Mouse (Mus musculus) forebrain, postnatal 0 days (tissue): ENCODE results near the gene Slc7a1. TPM values are rescaled to one million over a fixed set of nuclear protein-coding genes. Genes with fewer than 3 reads are reported as not detected.

Source experiments
- ATAC-seq: fragments of 200-750 bp; cut with Nextera tagmentation; 2 replicates; pipeline ENCODE4 v1.8.0; 2017; ENCODE audit warnings: mild to moderate bottlenecking, moderate library complexity
- DNase-seq: peaks from one replicate; pipeline ENCODE4 v3.0.0-alpha.2; 2015
- H3K27ac ChIP-seq: fragments of 300-500 bp; sonication (generic); 2 replicates; pipeline ENCODE4 v1.5.1; 2014; ENCODE audit warnings: low read depth, mild to moderate bottlenecking, antibody characterized with exemption, low read length, moderate library complexity, mixed read lengths
- H3K27me3 ChIP-seq: fragments of 300-500 bp; sonication (generic); 2 replicates; pipeline ENCODE4 v1.6.1; 2014; ENCODE audit warnings: mild to moderate bottlenecking, low read length, mixed read lengths; ENCODE audit not compliant: insufficient read depth
- H3K36me3 ChIP-seq: fragments of 300-500 bp; sonication (generic); 2 replicates; pipeline ENCODE4 v1.6.1; 2014; ENCODE audit warnings: mild to moderate bottlenecking, moderate library complexity; ENCODE audit not compliant: insufficient read depth
- H3K4me1 ChIP-seq: fragments of 300-500 bp; sonication (generic); 2 replicates; pipeline ENCODE4 v1.6.1; 2014; ENCODE audit warnings: antibody characterized with exemption; ENCODE audit not compliant: insufficient read depth
- H3K4me2 ChIP-seq: fragments of 300-500 bp; sonication (generic); 2 replicates; pipeline ENCODE4 v1.6.1; 2014; ENCODE audit warnings: low read depth, mild to moderate bottlenecking, moderate library complexity
- H3K4me3 ChIP-seq: fragments of 300-500 bp; sonication (generic); 2 replicates; pipeline ENCODE4 v1.5.1; 2014; ENCODE audit warnings: low read depth, low read length, mixed read lengths
- H3K9ac ChIP-seq: fragments of 300-500 bp; sonication (generic); 2 replicates; pipeline ENCODE4 v1.6.1; 2014; ENCODE audit warnings: mild to moderate bottlenecking
- H3K9me3 ChIP-seq: fragments of 300-500 bp; sonication (generic); 2 replicates; pipeline ENCODE4 v1.6.1; 2016; ENCODE audit warnings: low read length
- CTCF ChIP-seq: sonication (generic); IDR thresholded peaks from 2 replicates; pipeline ENCODE4 v1.5.1; 2016; ENCODE audit warnings: antibody characterized with exemption, control low read depth, low read depth
- WGBS: fragments of 180-500 bp; shearing (Covaris S2); extraction: QIAGEN DNeasy Blood & Tissue Kit; methylation state at CpG from one replicate; pipeline ENCODE4 v1.1.7; 2014; 5-methylcytosine and 5-hydroxymethylcytosine counted together
- polyA plus RNA-seq: library from polyadenylated mRNA; unstranded; fragments of >200 nt; fragmentation: Nextera tagmentation; extraction: Ambion mirVana; gene quantifications from 2 replicates; pipeline ENCODE4 v1.2.1, GENCODE M21; 2015
- total RNA-seq: library from RNA; depleted of rRNA; stranded (reverse); fragments of >200 nt; gene quantifications from 2 replicates; pipeline ENCODE4 v1.2.3, GENCODE M21; 2014

Gene Slc7a1
- total and polyA plus RNA-seq, 2 experiments from 2014 or later = 44.0 to 52.2 TPM

GRCm38 (mm10) chr5:148421326-148421725, 21.6 kb upstream of the Slc7a1 start:
- TF ChIP-seq CTCF = no peak
- no peak overlapping the region for H3K4me3 ChIP-seq
- DNase-seq (no peak), ATAC-seq (no peak)
- H3K4me2 ChIP-seq = no peak overlapping the region
- no peaks in the 10 kb centered on the region for H3K4me1 ChIP-seq
- H3K9me3 ChIP-seq = no peaks in the 10 kb centered on the region
- H3K36me3 ChIP-seq = no peaks in the 10 kb centered on the region
- H3K27me3 ChIP-seq = no peaks in the 10 kb centered on the region
- H3K9ac ChIP-seq = no peak overlapping the region
- 69% methylated on average over 2 of the region's 2 CpGs for WGBS
- no peak overlapping the region for H3K27ac ChIP-seq

GRCm38 (mm10) chr5:148419112-148419526, 19.4 kb upstream of the Slc7a1 start:
- no peaks in the 10 kb centered on the region for H3K36me3 ChIP-seq
- ATAC-seq (no peak), DNase-seq (peak; percentile 50)
- no peaks in the 10 kb centered on the region for H3K4me1 ChIP-seq
- 44% methylated on average over 9 of the region's 9 CpGs for WGBS
- no peak overlapping the region for H3K4me2 ChIP-seq
- no peaks in the 10 kb centered on the region for H3K27me3 ChIP-seq
- H3K9me3 ChIP-seq = no peaks in the 10 kb centered on the region
- H3K27ac ChIP-seq = no peak overlapping the region
- H3K9ac ChIP-seq = no peak overlapping the region
- H3K4me3 ChIP-seq = no peak overlapping the region
- TF ChIP-seq CTCF = no peak

DNA sequence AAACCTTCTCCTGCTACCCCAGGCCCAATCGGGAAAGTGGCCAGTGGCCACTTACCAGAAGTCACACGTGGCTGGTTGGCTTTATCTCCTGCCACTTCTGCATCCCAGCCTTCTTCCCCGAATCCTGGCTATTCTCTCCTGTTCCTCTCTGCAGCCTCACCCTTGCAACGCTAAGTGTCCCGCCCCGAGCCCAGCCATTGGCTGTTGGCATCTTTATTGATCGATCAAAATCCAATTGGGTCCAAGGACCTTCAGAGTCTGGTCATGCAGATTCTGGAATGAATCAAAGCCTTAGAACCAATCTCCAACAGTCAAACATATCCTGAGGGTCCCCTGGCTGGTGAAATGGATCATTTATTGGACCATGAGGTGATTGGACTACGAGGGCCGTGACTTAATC, 18.7 kb upstream of the Slc7a1 start:
- WGBS = 93% methylated on average over 9 of the region's 9 CpGs
- no peak for TF ChIP-seq CTCF
- no peak for ATAC-seq

DNA sequence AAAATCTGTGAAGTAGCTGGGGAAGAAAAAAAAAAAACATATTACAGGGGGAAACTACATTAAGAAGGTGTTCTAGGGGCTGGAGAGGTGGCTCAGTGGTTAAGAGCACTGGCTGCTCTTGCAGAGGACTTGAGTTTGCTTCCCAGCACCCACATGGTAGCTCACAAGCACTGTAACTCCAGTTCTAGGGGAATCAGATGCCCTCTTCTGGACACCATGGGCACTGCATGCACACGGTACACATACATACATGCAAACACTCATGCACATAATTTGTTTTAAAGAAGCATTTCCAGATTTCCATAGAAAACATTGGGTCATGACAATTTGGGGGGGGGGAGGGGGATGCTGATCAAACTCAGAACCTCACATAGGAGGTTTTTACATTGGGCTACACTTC, 18.1 kb upstream of the Slc7a1 start:
- Histone ChIP-seq H3K27ac (no peak overlapping the region), H3K4me2 (no peak overlapping the region), H3K27me3 (no peaks in the 10 kb centered on the region), H3K36me3 (no peaks in the 10 kb centered on the region), H3K9me3 (no peaks in the 10 kb centered on the region), H3K9ac (no peak overlapping the region), H3K4me3 (no peak overlapping the region), H3K4me1 (no peaks in the 10 kb centered on the region)
- DNase-seq = no peak
- WGBS = 92% methylated on average over 1 of the region's 1 CpGs
- no peak; the same call in 1 of the 2 replicates for TF ChIP-seq CTCF
- ATAC-seq = no peak

More for the DNA sequence above, 18.7 kb upstream of the Slc7a1 start:
- H3K9me3 ChIP-seq = no peaks in the 10 kb centered on the region
- H3K27ac ChIP-seq = no peak overlapping the region
- no peaks in the 10 kb centered on the region for H3K27me3 ChIP-seq
- no peaks in the 10 kb centered on the region for H3K36me3 ChIP-seq
- H3K4me3 ChIP-seq = no peak overlapping the region
- no peak overlapping the region for H3K9ac ChIP-seq
- H3K4me2 ChIP-seq = no peak overlapping the region
- no peaks in the 10 kb centered on the region for H3K4me1 ChIP-seq
- DNase-seq = no peak

DNA sequence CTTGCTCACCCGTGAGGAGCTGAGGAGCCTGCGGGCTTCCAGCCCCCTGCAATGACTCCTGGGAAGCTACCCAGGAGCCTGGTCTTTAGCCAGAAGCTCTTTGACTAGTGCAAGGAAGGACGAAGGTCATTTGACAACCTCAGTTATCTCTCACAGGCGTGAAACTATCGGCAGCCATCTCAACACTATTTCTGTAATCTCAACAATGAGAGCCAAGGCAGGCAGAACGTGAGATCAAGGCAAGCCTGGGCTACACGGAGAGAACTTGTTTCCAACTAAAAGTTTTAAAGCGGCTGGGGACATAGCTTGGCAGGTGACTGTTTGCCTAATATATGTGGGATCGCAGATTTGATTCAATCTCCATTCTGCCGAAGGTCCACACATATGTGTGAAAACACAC, 16.8 kb upstream of the Slc7a1 start:
- Histone ChIP-seq H3K27ac (no peak overlapping the region), H3K27me3 (no peaks in the 10 kb centered on the region), H3K4me2 (no peak overlapping the region), H3K4me3 (no peak overlapping the region), H3K9ac (no peak overlapping the region), H3K9me3 (no peaks in the 10 kb centered on the region), H3K4me1 (no peaks in the 10 kb centered on the region), H3K36me3 (no peaks in the 10 kb centered on the region)
- 68% methylated on average over 10 of the region's 10 CpGs for WGBS
- ATAC-seq (no peak), DNase-seq (no peak)
- TF ChIP-seq CTCF = no peak

DNA sequence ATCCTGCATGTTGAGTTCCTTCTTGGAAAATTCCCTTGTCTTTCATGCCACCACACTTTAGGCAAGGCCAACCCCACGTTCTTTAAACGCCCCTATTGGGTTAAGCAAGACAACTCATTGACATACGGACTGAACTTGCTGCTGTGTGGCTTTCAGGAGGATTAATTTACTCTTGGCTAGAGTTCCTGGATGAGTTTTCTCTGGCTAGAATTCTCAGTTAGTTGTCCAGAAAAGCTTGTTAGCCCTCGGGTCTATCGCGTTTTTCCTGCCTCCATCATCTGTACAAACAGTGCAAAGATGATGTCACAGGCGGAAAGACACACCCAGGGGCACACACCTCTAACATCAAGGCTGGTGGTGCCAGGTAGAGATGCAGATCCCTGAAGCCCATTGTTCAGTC, 14.5 kb upstream of the Slc7a1 start:
- H3K9ac ChIP-seq = no peak overlapping the region
- H3K9me3 ChIP-seq = no peaks in the 10 kb centered on the region
- 31% methylated on average over 7 of the region's 7 CpGs for WGBS
- H3K27me3 ChIP-seq = no peaks in the 10 kb centered on the region
- DNase-seq (no peak), ATAC-seq (no peak)
- H3K4me3 ChIP-seq = no peak overlapping the region
- H3K36me3 ChIP-seq = no peaks in the 10 kb centered on the region
- no peak for TF ChIP-seq CTCF
- H3K27ac ChIP-seq = no peak overlapping the region
- no peak overlapping the region for H3K4me2 ChIP-seq
- no peaks in the 10 kb centered on the region for H3K4me1 ChIP-seq

- DNase-seq (no peak), ATAC-seq (no peak)
- H3K4me3 ChIP-seq = no peak overlapping the region
- TF ChIP-seq CTCF = no peak
- no peaks in the 10 kb centered on the region for H3K27me3 ChIP-seq
- H3K36me3 ChIP-seq = no peaks in the 10 kb centered on the region
- no peak overlapping the region for H3K4me2 ChIP-seq
- H3K9me3 ChIP-seq = no peaks in the 10 kb centered on the region
- H3K27ac ChIP-seq = no peak overlapping the region
- no peaks in the 10 kb centered on the region for H3K4me1 ChIP-seq
- 96% methylated on average over 4 of the region's 4 CpGs for WGBS
- no peak overlapping the region for H3K9ac ChIP-seq
Measured at GRCm38 (mm10) chr5:148412504-148412903, 12.8 kb upstream of the Slc7a1 start.

DNA sequence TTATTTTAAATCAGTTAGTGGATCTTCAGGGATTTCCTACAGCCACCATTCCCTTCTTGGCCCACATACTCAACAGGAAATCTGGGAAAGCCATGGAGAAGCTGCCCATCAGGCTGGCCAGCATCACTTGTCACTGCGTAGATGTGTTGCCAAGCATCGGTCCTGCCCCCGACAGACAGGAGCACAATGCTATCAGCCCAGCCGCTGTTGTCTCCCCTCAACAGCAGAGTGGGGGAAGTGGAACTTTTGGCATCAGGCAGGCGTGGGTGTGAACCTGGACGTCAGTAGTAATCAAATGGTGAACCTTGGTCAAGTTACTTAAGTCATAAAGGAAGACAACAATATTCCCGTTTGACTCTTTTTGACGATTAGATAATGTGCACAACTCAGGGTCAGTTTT, 9.8 kb upstream of the Slc7a1 start:
- H3K9me3 ChIP-seq = no peaks in the 10 kb centered on the region
- WGBS = 87% methylated on average over 8 of the region's 8 CpGs
- H3K9ac ChIP-seq = no peak overlapping the region
- H3K4me3 ChIP-seq = no peak overlapping the region
- no peak for TF ChIP-seq CTCF
- H3K4me2 ChIP-seq = no peak overlapping the region
- H3K4me1 ChIP-seq = no peaks in the 10 kb centered on the region
- DNase-seq (no peak), ATAC-seq (no peak)
- no peak overlapping the region for H3K27ac ChIP-seq
- H3K27me3 ChIP-seq = no peaks in the 10 kb centered on the region
- no peaks in the 10 kb centered on the region for H3K36me3 ChIP-seq
